Mouse (Mus musculus) thymus, postnatal 4 days (tissue): ENCODE results near the gene Arhgap44.
A peak's percentile ranks its signal among the peaks of the same experiment; 100 is the strongest.

ENCODE experiments used
- DNase-seq: peaks from one replicate; pipeline ENCODE4 v3.0.0; 2021

Arhgap44 gene

GRCm38 (mm10) chr11:65162767-65163120 is at the start of gene Arhgap44:
Gene Arhgap44 (minus strand): TSS chr11:65162961.
- peak; percentile 21 for DNase-seq

GRCm38 (mm10) chr11:65211701-65212100 is 48.9 kb upstream of the Arhgap44 start:
- no peak for DNase-seq

GRCm38 (mm10) chr11:65209441-65209840 is 46.7 kb upstream of the Arhgap44 start:
- no peak for DNase-seq

- no peak for DNase-seq
These were observed 42.5 kb upstream of the Arhgap44 start for GRCm38 (mm10) chr11:65205306-65205705.

- no peak for DNase-seq
These were observed 41.9 kb upstream of the Arhgap44 start for GRCm38 (mm10) chr11:65204651-65205050.

GRCm38 (mm10) chr11:65203020-65203419 is 40.3 kb upstream of the Arhgap44 start:
- DNase-seq = no peak

- DNase-seq = no peak
These were observed 39.5 kb upstream of the Arhgap44 start for GRCm38 (mm10) chr11:65202236-65202635.

GRCm38 (mm10) chr11:65198026-65198425 is 35.3 kb upstream of the Arhgap44 start:
- DNase-seq = no peak

- peak; percentile 59 for DNase-seq
These were observed 34.5 kb upstream of the Arhgap44 start for GRCm38 (mm10) chr11:65197280-65197679.

- no peak for DNase-seq
These were observed 24.2 kb upstream of the Arhgap44 start for GRCm38 (mm10) chr11:65186974-65187373.

- DNase-seq = no peak
These were observed 22.4 kb upstream of the Arhgap44 start for GRCm38 (mm10) chr11:65185114-65185513.

- DNase-seq = no peak
These were observed 7.5 kb upstream of the Arhgap44 start for GRCm38 (mm10) chr11:65170121-65170750.

GRCm38 (mm10) chr11:65161881-65162766 is 637 bp downstream of the Arhgap44 start:
- DNase-seq = peak; percentile 13

GRCm38 (mm10) chr11:65160991-65161880 is 1.5 kb downstream of the Arhgap44 start:
- DNase-seq = no peak

GRCm38 (mm10) chr11:65159791-65160190 is 3.0 kb downstream of the Arhgap44 start, which contains the start of gene 1700086D15Rik:
Gene 1700086D15Rik (minus strand): TSS chr11:65159891.
- no peak for DNase-seq

GRCm38 (mm10) chr11:65158658-65158990 is 4.1 kb downstream of the Arhgap44 start:
- DNase-seq = no peak

GRCm38 (mm10) chr11:65157966-65158657 is 4.6 kb downstream of the Arhgap44 start:
- no peak for DNase-seq

- no peak for DNase-seq
These were observed 9.8 kb downstream of the Arhgap44 start for GRCm38 (mm10) chr11:65153006-65153405.

- DNase-seq = no peak
These were observed 14.3 kb downstream of the Arhgap44 start for GRCm38 (mm10) chr11:65148441-65148840.

GRCm38 (mm10) chr11:65142838-65143417 is 19.8 kb downstream of the Arhgap44 start:
- no peak for DNase-seq

GRCm38 (mm10) chr11:65139030-65139429 is 23.7 kb downstream of the Arhgap44 start:
- DNase-seq = no peak

- no peak for DNase-seq
These were observed 25.6 kb downstream of the Arhgap44 start for GRCm38 (mm10) chr11:65137145-65137652.
